Mouse (Mus musculus): Measurements from ENCODE around the gene Cdca4.
"Not testable (repeated sequence)": the region's sequence is repeated elsewhere in the genome, so short reads cannot be mapped to it uniquely, and the experiment has no call there.

The Cdca4 gene

DNA sequence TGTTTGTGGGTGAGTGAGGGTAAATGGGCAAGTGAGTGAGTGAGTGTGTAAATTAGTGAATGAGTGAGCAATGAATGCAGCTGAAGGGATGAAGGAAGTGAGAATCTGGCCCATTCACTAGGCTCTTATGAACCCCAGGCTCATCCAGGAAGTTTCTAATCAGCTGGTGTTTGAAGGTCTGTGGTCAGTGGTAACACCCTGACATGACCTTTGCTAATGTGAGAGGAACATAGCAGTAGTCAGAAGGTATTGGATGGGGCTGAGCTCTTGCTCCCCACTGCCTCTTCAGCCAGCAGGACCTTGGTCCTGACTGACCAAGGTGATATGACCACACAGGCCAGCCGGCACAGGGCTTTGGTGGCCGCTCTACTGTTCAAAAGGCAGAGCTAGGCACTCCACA is 18.7 kb upstream of the Cdca4 start:
- Histone ChIP-seq H3K36me3 (ENCODE audit: control insufficient read depth, insufficient read depth, low read length, poor library complexity, severe bottlenecking) (peaks cover 2% of the 10 kb centered on the region), H3K27me3 (ENCODE audit: control insufficient read depth, insufficient read depth, low read length, poor library complexity, severe bottlenecking) (no peaks in the 10 kb centered on the region)
- DNase-seq (ENCODE audit: low read depth, low spot score) = no peak

- no peaks in the 10 kb centered on the region for H3K36me3 ChIP-seq (ENCODE audit: control insufficient read depth, insufficient read depth, low read length, poor library complexity, severe bottlenecking)
- peak; percentile 93 for DNase-seq (ENCODE audit: low read depth, low spot score)
- no peaks in the 10 kb centered on the region for H3K27me3 ChIP-seq (ENCODE audit: control insufficient read depth, insufficient read depth, low read length, poor library complexity, severe bottlenecking)
Observed at GRCm38 (mm10) chr12:112843803-112844202, 14.6 kb upstream of the Cdca4 start.

DNA sequence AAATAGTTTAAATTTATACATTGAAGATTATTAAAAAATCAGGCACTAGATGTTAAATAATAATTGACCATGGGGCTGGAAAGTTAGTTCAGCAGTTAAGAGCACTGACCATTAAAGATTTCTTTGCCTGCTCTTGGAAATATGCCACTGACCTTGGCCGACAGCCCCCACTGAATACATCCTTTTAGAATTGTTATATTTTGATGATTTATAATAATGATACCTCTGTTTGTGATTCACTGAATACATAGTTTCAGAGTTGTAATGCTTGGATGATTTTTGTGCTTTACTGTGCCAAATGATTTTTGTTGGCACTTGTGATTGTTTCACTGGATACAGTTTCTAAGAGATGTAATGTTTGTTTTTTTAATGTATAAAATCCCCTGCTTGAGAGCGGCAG is 12.9 kb upstream of the Cdca4 start:
- not testable (repeated sequence) for H3K36me3 ChIP-seq (ENCODE audit: control insufficient read depth, insufficient read depth, low read length, poor library complexity, severe bottlenecking); H3K27me3 ChIP-seq (ENCODE audit: control insufficient read depth, insufficient read depth, low read length, poor library complexity, severe bottlenecking); DNase-seq (ENCODE audit: low read depth, low spot score)

GRCm38 (mm10) chr12:112841338-112841892 is 12.2 kb upstream of the Cdca4 start:
- H3K27me3 ChIP-seq (ENCODE audit: control insufficient read depth, insufficient read depth, low read length, poor library complexity, severe bottlenecking); DNase-seq (ENCODE audit: low read depth, low spot score); H3K36me3 ChIP-seq (ENCODE audit: control insufficient read depth, insufficient read depth, low read length, poor library complexity, severe bottlenecking): not testable (repeated sequence)

DNA sequence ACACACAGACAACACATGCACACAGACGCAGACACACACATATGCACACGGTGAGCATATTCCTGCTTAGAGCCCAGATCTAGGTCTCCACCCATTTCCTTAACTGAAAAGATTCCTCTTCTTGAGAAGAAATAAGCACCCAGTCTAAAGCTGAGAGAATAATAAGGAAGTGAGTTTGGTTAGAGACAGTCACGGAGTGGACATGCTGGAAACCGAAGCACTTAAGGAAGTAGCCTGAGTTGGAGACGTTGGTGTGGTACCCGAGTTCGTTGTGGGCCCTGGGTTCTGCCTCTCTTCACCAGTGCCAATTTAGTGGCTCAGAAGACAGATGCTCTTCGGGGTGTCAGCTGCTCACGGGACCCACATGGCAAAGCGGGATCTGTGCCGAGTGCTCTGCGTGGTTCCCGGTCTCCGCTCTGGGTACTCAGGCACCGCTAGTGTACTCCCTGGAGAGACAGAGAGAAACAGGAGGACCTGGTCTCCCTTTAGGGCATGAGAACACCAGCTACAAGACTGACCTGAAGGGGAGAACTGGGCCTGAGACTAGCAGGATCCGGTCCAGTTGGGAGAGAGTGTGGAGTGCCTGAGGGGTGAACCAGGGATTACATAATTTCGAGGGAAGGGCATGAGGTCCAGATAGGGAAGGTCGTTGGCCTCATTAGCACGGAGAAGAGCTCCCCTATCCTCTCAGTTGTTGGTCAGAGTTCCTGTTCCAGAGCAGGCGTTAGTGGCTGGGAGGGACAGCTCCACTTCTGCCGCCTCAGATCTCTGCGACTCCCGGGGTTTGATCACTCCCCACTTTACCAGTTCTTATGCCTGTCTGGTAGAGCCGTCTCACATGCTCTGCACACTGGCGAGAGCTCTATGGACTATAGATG is 11.2 kb upstream of the Cdca4 start:
- Histone ChIP-seq H3K27me3 (ENCODE audit: control insufficient read depth, insufficient read depth, low read length, poor library complexity, severe bottlenecking) (no peaks in the 10 kb centered on the region), H3K36me3 (ENCODE audit: control insufficient read depth, insufficient read depth, low read length, poor library complexity, severe bottlenecking) (no peaks in the 10 kb centered on the region)
- DNase-seq (ENCODE audit: low read depth, low spot score) = no peak

DNA sequence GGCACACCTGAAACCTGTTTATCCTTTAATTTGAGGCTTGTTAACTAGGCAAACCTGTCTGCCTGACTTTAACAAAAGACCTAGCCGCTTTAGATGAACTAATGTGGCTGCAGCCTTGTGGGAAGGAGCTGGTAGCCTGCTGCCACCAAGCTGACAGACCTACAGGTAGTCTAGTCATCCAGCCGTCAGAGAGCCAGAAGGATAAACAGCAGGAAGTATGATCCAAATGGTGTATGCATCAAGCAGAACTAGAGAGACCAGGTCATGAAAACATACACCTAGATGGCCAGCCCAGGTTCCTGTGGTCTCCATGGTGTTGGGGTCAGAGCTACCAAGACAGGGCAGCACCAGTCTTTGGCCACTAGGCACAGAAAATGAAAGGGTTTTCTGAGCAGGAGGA is 5.8 kb upstream of the Cdca4 start:
- no peaks in the 10 kb centered on the region for H3K36me3 ChIP-seq (ENCODE audit: control insufficient read depth, insufficient read depth, low read length, poor library complexity, severe bottlenecking)
- H3K27me3 ChIP-seq (ENCODE audit: control insufficient read depth, insufficient read depth, low read length, poor library complexity, severe bottlenecking) = no peaks in the 10 kb centered on the region
- no peak for DNase-seq (ENCODE audit: low read depth, low spot score)

DNA sequence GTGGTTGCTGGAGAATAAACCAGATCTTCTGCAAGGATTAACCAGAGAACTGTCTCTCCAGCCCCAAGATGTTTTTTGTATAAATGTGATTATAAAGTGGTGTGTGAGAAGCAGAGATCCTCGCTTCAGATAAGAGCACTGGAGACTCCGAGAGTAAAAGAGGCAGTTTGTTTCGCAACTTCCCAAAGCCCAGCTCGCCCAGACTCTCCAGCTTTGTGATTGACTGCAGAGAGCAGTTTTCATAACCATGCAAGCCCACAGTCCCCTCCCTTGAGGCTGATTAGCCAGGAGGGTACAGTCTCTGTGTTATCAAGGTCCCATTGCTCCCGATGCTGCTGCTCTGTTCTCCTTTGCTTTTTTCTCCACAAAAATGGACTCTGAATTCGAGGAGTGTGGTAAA is 4.3 kb upstream of the Cdca4 start:
- no peak for DNase-seq (ENCODE audit: low read depth, low spot score)
- H3K27me3 ChIP-seq (ENCODE audit: control insufficient read depth, insufficient read depth, low read length, poor library complexity, severe bottlenecking) = no peaks in the 10 kb centered on the region
- no peaks in the 10 kb centered on the region for H3K36me3 ChIP-seq (ENCODE audit: control insufficient read depth, insufficient read depth, low read length, poor library complexity, severe bottlenecking)

GRCm38 (mm10) chr12:112832411-112832810 is 3.2 kb upstream of the Cdca4 start:
- no peak for DNase-seq (ENCODE audit: low read depth, low spot score)
- Histone ChIP-seq H3K27me3 (ENCODE audit: control insufficient read depth, insufficient read depth, low read length, poor library complexity, severe bottlenecking) (no peaks in the 10 kb centered on the region), H3K36me3 (ENCODE audit: control insufficient read depth, insufficient read depth, low read length, poor library complexity, severe bottlenecking) (no peaks in the 10 kb centered on the region)

DNA sequence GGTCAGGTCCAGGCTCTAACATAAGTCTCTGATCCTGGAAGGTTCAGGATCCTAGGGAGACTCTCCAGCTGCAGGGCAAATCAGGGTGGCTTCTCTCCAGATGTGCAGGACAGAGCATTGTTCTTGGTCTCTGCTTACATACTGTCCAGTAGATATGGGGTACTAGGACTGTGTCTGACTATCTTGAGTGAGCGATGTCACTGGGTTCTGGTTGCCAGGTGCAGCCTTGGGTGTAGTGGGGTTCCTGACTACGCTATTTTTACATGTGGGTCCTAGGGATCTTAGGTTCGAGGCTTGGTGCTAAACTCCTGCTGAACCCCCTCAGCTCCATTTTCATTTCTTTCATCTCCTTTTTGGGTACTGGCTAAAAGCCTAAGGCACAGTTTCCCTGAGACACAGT is 1.3 kb upstream of the Cdca4 start:
- Histone ChIP-seq H3K27me3 (ENCODE audit: control insufficient read depth, insufficient read depth, low read length, poor library complexity, severe bottlenecking) (no peaks in the 10 kb centered on the region), H3K36me3 (ENCODE audit: control insufficient read depth, insufficient read depth, low read length, poor library complexity, severe bottlenecking) (peaks cover 5% of the 10 kb centered on the region; the same call in 1 of the 2 replicates)
- no peak for DNase-seq (ENCODE audit: low read depth, low spot score)

DNA sequence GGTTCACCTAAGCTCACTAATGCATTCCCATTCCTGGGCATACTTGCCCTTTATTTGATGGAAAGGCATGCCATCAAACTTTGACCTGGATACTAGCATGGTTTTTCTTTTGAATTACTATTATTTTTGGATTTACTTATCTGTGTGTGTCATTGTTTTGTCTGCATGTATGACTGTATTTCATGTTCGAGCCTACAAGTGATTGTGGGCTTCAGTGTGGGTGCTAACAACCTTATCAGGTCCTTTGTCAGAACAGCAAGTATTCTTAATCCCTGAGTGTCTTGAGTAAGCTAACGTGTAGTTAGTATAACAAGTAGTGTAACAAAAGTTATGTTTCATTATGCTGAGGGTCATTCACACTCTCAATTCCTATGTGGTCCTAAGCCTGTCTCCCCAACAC is 918 bp upstream of the Cdca4 start:
- Histone ChIP-seq H3K36me3 (ENCODE audit: control insufficient read depth, insufficient read depth, low read length, poor library complexity, severe bottlenecking) (peaks cover 5% of the 10 kb centered on the region; the same call in 1 of the 2 replicates), H3K27me3 (ENCODE audit: control insufficient read depth, insufficient read depth, low read length, poor library complexity, severe bottlenecking) (no peaks in the 10 kb centered on the region)
- no peak for DNase-seq (ENCODE audit: low read depth, low spot score)

GRCm38 (mm10) chr12:112828501-112829243 is 551 bp downstream of the Cdca4 start:
- peaks cover 5% of the 10 kb centered on the region; the same call in 1 of the 2 replicates for H3K36me3 ChIP-seq (ENCODE audit: control insufficient read depth, insufficient read depth, low read length, poor library complexity, severe bottlenecking)
- peak; percentile 83 for DNase-seq (ENCODE audit: low read depth, low spot score)
- H3K27me3 ChIP-seq (ENCODE audit: control insufficient read depth, insufficient read depth, low read length, poor library complexity, severe bottlenecking) = no peaks in the 10 kb centered on the region

GRCm38 (mm10) chr12:112825901-112826300 is 3.3 kb downstream of the Cdca4 start:
- H3K36me3 ChIP-seq (ENCODE audit: control insufficient read depth, insufficient read depth, low read length, poor library complexity, severe bottlenecking) = peaks cover 8% of the 10 kb centered on the region; the same call in 1 of the 2 replicates
- H3K27me3 ChIP-seq (ENCODE audit: control insufficient read depth, insufficient read depth, low read length, poor library complexity, severe bottlenecking) = no peaks in the 10 kb centered on the region
- DNase-seq (ENCODE audit: low read depth, low spot score) = no peak

- no peaks in the 10 kb centered on the region for H3K27me3 ChIP-seq (ENCODE audit: control insufficient read depth, insufficient read depth, low read length, poor library complexity, severe bottlenecking)
- H3K36me3 ChIP-seq (ENCODE audit: control insufficient read depth, insufficient read depth, low read length, poor library complexity, severe bottlenecking) = peaks cover 10% of the 10 kb centered on the region; the same call in 1 of the 2 replicates
- peak; percentile 55 for DNase-seq (ENCODE audit: low read depth, low spot score)
Observed at GRCm38 (mm10) chr12:112823221-112823620, 6.0 kb downstream of the Cdca4 start.

DNA sequence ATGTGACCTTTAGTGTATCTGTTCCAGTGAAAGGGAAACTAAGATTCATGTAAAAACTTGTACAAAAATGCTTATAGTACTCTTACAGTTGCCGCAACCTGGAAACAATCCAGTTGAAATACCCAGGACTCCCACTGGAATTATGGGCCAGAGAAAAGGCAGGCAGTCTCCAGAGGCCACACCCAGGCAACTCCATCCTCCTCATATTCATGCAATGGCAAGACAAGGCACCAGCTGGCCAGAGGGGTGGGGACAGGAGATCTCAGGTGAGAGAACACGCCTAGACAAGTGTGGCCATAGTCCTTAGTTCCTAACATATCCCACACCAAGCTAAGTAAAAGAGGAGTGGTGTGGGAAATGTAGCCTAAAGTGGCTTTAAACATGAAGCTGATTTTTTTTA is 6.5 kb downstream of the Cdca4 start:
- Histone ChIP-seq H3K36me3 (ENCODE audit: control insufficient read depth, insufficient read depth, low read length, poor library complexity, severe bottlenecking) (peaks cover 10% of the 10 kb centered on the region; the same call in 1 of the 2 replicates), H3K27me3 (ENCODE audit: control insufficient read depth, insufficient read depth, low read length, poor library complexity, severe bottlenecking) (no peaks in the 10 kb centered on the region)
- no peak for DNase-seq (ENCODE audit: low read depth, low spot score)

DNA sequence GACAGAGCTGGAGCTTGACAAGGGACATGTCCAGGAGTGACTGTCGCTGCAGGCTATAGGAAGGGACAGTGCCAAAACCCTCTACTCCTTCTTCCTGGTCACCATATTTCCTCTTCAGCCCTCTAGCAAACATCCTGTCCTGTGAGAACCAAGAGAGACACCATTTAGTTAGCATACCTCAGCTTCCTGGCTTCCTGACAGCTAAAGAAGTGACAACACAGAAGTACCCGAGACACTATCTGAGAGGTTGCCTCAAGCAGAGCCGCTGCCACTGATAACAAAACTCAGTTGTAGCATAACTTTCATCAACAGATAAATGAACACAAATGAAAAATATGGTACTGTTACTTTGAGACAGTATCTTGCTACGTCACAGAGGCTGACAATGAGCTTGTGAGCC is 7.2 kb downstream of the Cdca4 start:
- Histone ChIP-seq H3K36me3 (ENCODE audit: control insufficient read depth, insufficient read depth, low read length, poor library complexity, severe bottlenecking) (peaks cover 7% of the 10 kb centered on the region), H3K27me3 (ENCODE audit: control insufficient read depth, insufficient read depth, low read length, poor library complexity, severe bottlenecking) (no peaks in the 10 kb centered on the region)
- DNase-seq (ENCODE audit: low read depth, low spot score) = no peak

All from splenic B cell, adult 2 months (primary cell).